Mouse (Mus musculus) cortical plate, adult 2 months (tissue): Measurements from ENCODE around the gene Fstl4.

Experiments
- CTCF ChIP-seq: fragments of 200-500 bp; IDR thresholded peaks from 2 replicates; pipeline ENCODE4 v1.5.1; 2011; ENCODE audit warnings: mild to moderate bottlenecking, control low read depth, low read length; ENCODE audit not compliant: insufficient read depth; ENCODE audit errors: extremely low read depth
- POLR2A ChIP-seq: fragments of 200-500 bp; IDR thresholded peaks from 2 replicates; pipeline ENCODE4 v1.6.1; 2011; ENCODE audit warnings: mild to moderate bottlenecking, low read length, control low read depth; ENCODE audit not compliant: insufficient read depth; ENCODE audit errors: extremely low read depth

- TF ChIP-seq POLR2A (no peak), CTCF (no peak)
Measured at GRCm38 (mm10) chr11:52718570-52718969, 45.9 kb upstream of the Fstl4 start.
